ENCODE assay signal across 8 mouse cellular contexts in genomic region chr9:106368112-106368717, GRCm38 (mm10). TPM values are rescaled to one million over a fixed set of nuclear protein-coding genes. Genes with fewer than 3 reads are reported as not detected.
DNase-seq lines count a peak whose midpoint lies in the region; ATAC-seq and TF ChIP-seq lines count a peak whose summit lies in the region.

Gene Dusp7, plus strand, starts transcription at chr9:106368632.

- peak within 1 kb of the TSS; percentile 99 for H3K27ac ChIP-seq in embryonic facial prominence, embryonic 12.5 days
- H3K27ac ChIP-seq in heart, adult 2 months = peak within 1 kb of the TSS; percentile 96
- peak within 1 kb of the TSS; percentile 90 for H3K27ac ChIP-seq in kidney, adult 2 months (ENCODE audit: insufficient read depth, low read depth, low read length)
- peak within 1 kb of the TSS; percentile 99 for H3K27ac ChIP-seq in limb, embryonic 13.5 days
- peak within 1 kb of the TSS; percentile 97 for H3K27ac ChIP-seq in midbrain, embryonic 14.5 days (replicated peaks; ENCODE audit: low read depth, low read length)

- no peak for TF ChIP-seq EP300 in heart, adult 2 months (IDR thresholded peaks at IDR 0.05; ENCODE audit: insufficient read depth, low read depth, low read length)

- peak within 1 kb of the TSS; percentile 95 for H3K4me3 ChIP-seq in embryonic facial prominence, embryonic 12.5 days
- peak within 1 kb of the TSS; percentile 97 for H3K4me3 ChIP-seq in heart, adult 2 months
- H3K4me3 ChIP-seq in kidney, adult 2 months (ENCODE audit: insufficient read depth, low read depth, low read length) = peak within 1 kb of the TSS; percentile 66
- peak within 1 kb of the TSS; percentile 98 for H3K4me3 ChIP-seq in limb, embryonic 13.5 days
- peak within 1 kb of the TSS; percentile 76 for H3K4me3 ChIP-seq in midbrain, embryonic 14.5 days (replicated peaks; ENCODE audit: low read depth, low read length)

- peak; percentile 14; the same call in 1 of the 2 replicates for TF ChIP-seq CTCF in heart, adult 2 months (IDR thresholded peaks at IDR 0.05)
- no peak for TF ChIP-seq CTCF in kidney, adult 2 months (conservative IDR thresholded peaks at IDR 0.05; ENCODE audit: insufficient read depth, insufficient read length, low read depth, low read length)

- DNase-seq in 416B (ENCODE audit: low read depth) = peak; percentile 64
- DNase-seq in adrenal gland, postnatal 36 days = peak; percentile 89 to 94
- peak; percentile 93 to 95 for DNase-seq in heart, adult 2 months
- peak; percentile 92 for DNase-seq in kidney, adult 2 months
- peak; percentile 95 for DNase-seq in midbrain, embryonic 14.5 days
- DNase-seq in spleen, postnatal 10 days (ENCODE audit: low spot score in 2 of 2) = peak; percentile 66 to 74

- no peaks in the 10 kb centered on the region for H3K27me3 ChIP-seq in embryonic facial prominence, embryonic 12.5 days
- no peaks in the 10 kb centered on the region for H3K27me3 ChIP-seq in heart, adult 2 months (ENCODE audit: control insufficient read depth, insufficient read depth, low read length)
- no peaks in the 10 kb centered on the region for H3K27me3 ChIP-seq in kidney, adult 2 months (replicated peaks; ENCODE audit: control insufficient read depth, insufficient read depth, low read length)
- H3K27me3 ChIP-seq in limb, embryonic 13.5 days = no peaks in the 10 kb centered on the region
- no peaks in the 10 kb centered on the region for H3K27me3 ChIP-seq in midbrain, embryonic 14.5 days (ENCODE audit: control insufficient read depth, insufficient read depth, low read length)

- H3K79me2 ChIP-seq in heart, adult 2 months (replicated peaks; ENCODE audit: control insufficient read depth, insufficient read depth, low read length) = peaks cover 13% of the 10 kb centered on the region

- peaks cover 29% of the 10 kb centered on the region for H3K36me3 ChIP-seq in embryonic facial prominence, embryonic 12.5 days
- peaks cover 6% of the 10 kb centered on the region; the same call in 1 of the 2 replicates for H3K36me3 ChIP-seq in heart, adult 2 months (ENCODE audit: control insufficient read depth, insufficient read depth, low read length)
- H3K36me3 ChIP-seq in kidney, adult 2 months (ENCODE audit: control insufficient read depth, insufficient read depth, low read length) = no peaks in the 10 kb centered on the region
- peaks cover 27% of the 10 kb centered on the region for H3K36me3 ChIP-seq in limb, embryonic 13.5 days
- peaks cover 16% of the 10 kb centered on the region for H3K36me3 ChIP-seq in midbrain, embryonic 14.5 days (ENCODE audit: control insufficient read depth, insufficient read depth, low read length)

- peak; percentile 70 for ATAC-seq in embryonic facial prominence, embryonic 12.5 days (ENCODE audit: insufficient number of reproducible peaks, insufficient read depth, low FRiP score, low TSS enrichment)
- peak; percentile 64 for ATAC-seq in limb, embryonic 13.5 days (ENCODE audit: low FRiP score, low read depth)
- ATAC-seq in midbrain, embryonic 14.5 days (ENCODE audit: low FRiP score, low TSS enrichment) = peak; percentile 82

- H3K4me1 ChIP-seq in embryonic facial prominence, embryonic 12.5 days = peaks cover 51% of the 10 kb centered on the region
- peaks cover 13% of the 10 kb centered on the region for H3K4me1 ChIP-seq in heart, adult 2 months (ENCODE audit: control insufficient read depth, insufficient read depth, low read length)
- peaks cover 14% of the 10 kb centered on the region for H3K4me1 ChIP-seq in kidney, adult 2 months (ENCODE audit: control insufficient read depth, insufficient read depth, low read length)
- peaks cover 63% of the 10 kb centered on the region for H3K4me1 ChIP-seq in limb, embryonic 13.5 days
- H3K4me1 ChIP-seq in midbrain, embryonic 14.5 days (ENCODE audit: control insufficient read depth, insufficient read depth, low read length) = peaks cover 23% of the 10 kb centered on the region

- intact Hi-C loops in heart, adult 2 months (cut with DNase I) = loop anchor here (5.0 kb wide), 1 partner anchor 109 kb away; the partner anchor contains the start of genes Parp3 and Rrp9

- WGBS in embryonic facial prominence, embryonic 12.5 days = under 1% methylated on average over 55 of the region's 57 CpGs
- 3% methylated on average over 57 of the region's 57 CpGs for WGBS in heart, adult 2 months
- WGBS in kidney, adult 2 months = 1% methylated on average over 53 of the region's 57 CpGs
- WGBS in limb, embryonic 13.5 days = under 1% methylated on average over 26 of the region's 57 CpGs
- WGBS in midbrain, embryonic 14.5 days = 0% methylated on average over 47 of the region's 57 CpGs

- TF ChIP-seq POLR2A in heart, adult 2 months (IDR thresholded peaks at IDR 0.05; ENCODE audit: insufficient read depth, low read depth, low read length) = peak; percentile 51; the same call in 1 of the 2 replicates
- peak; percentile 18 for TF ChIP-seq POLR2A in kidney, adult 2 months (IDR thresholded peaks at IDR 0.05; ENCODE audit: low read depth, low read length)

- H3K9ac ChIP-seq in embryonic facial prominence, embryonic 12.5 days = peak within 1 kb of the TSS; percentile 98
- peak within 1 kb of the TSS; percentile 91 for H3K9ac ChIP-seq in heart, adult 2 months (ENCODE audit: low read depth, low read length)
- peak within 1 kb of the TSS; percentile 100 for H3K9ac ChIP-seq in limb, embryonic 13.5 days
- peak within 1 kb of the TSS; percentile 88 for H3K9ac ChIP-seq in midbrain, embryonic 14.5 days (replicated peaks; ENCODE audit: low read length)

- no peaks in the 10 kb centered on the region for H3K9me3 ChIP-seq in embryonic facial prominence, embryonic 12.5 days
- no peaks in the 10 kb centered on the region for H3K9me3 ChIP-seq in limb, embryonic 13.5 days
- no peaks in the 10 kb centered on the region for H3K9me3 ChIP-seq in midbrain, embryonic 14.5 days (ENCODE audit: control insufficient read depth, low read length)

- peak within 1 kb of the TSS; percentile 88 for H3K4me2 ChIP-seq in embryonic facial prominence, embryonic 12.5 days (replicated peaks)
- H3K4me2 ChIP-seq in limb, embryonic 13.5 days (replicated peaks) = peak within 1 kb of the TSS; percentile 95
- H3K4me2 ChIP-seq in midbrain, embryonic 14.5 days (ENCODE audit: low read length) = peak within 1 kb of the TSS; percentile 95

RNA-seq across cellular contexts. Expression of gene Dusp7, which starts in this region (rescaled TPM):
- total RNA-seq in adrenal gland, postnatal 36 days (2021) = 10 to 100 TPM; 16.4 to 24.1 TPM
- 51.1 and 59.2 TPM in 2 replicates for polyA plus RNA-seq in embryonic facial prominence, embryonic 12.5 days (2016; fragmentation: Nextera tagmentation; extraction: Ambion mirVana)
- total RNA-seq in heart, adult 2 months (2021) = 10 to 100 TPM; 47.6 to 64.9 TPM
- 102 and 118 TPM in 2 replicates for polyA plus RNA-seq in heart, adult 2 months (2012; rRNA removed)
- polyA plus RNA-seq in kidney, adult 2 months (2012; rRNA removed) = 38.8 and 44.1 TPM in 2 replicates
- polyA plus RNA-seq in limb, embryonic 13.5 days (2015; fragmentation: Nextera tagmentation; extraction: Ambion mirVana) = 40.5 and 41.1 TPM in 2 replicates
- 16.2 and 19.9 TPM in 2 replicates for polyA plus RNA-seq in midbrain, embryonic 14.5 days (2014; fragmentation: Nextera tagmentation; extraction: Ambion mirVana)

Comparison
In these comparisons a context has a peak if more than half of its experiments do, and no peak if none do; other contexts are left out.
1. Peak in every context shown above with its lines: DNase-seq, ATAC-seq, H3K4me3 ChIP-seq and H3K27ac ChIP-seq.